Mouse (Mus musculus) heart, adult 18-20 months (tissue): ENCODE measurements around the gene Lhx3. TPM values are rescaled to one million over a fixed set of nuclear protein-coding genes. Genes with fewer than 3 reads are reported as not detected.

Experiments used
- DNase-seq, 2 experiments: peaks; one replicate each; pipeline ENCODE4 v3.0.0; 2021 to 2022; ENCODE audit warnings: mixed read lengths in 1 of 2
- long read RNA-seq, 2 experiments: library from polyadenylated mRNA; stranded (forward); transcript quantifications; one replicate each; pipeline ENCODE4 v2.0.0; 2021
- total RNA-seq, 2 experiments: library from RNA; stranded (reverse); gene quantifications; 2 replicates each; pipeline ENCODE4 v1.2.3; 2021

Lhx3 gene
- not detected for total RNA-seq
- long read RNA-seq, experiment 1, result 0 reads
- long read RNA-seq, experiment 2, result 0 reads

- peak; percentile 78 to 89 for DNase-seq
Measured at GRCm38 (mm10) chr2:26208126-26208789, at the start of gene Lhx3. Lhx3 (minus strand) TSS chr2:26208289.

- no peak for DNase-seq
Measured at GRCm38 (mm10) chr2:26257315-26258096, 49.4 kb upstream of the Lhx3 start.

GRCm38 (mm10) chr2:26254816-26255215, 46.7 kb upstream of the Lhx3 start:
- DNase-seq, result no peak

GRCm38 (mm10) chr2:26252514-26253206, 44.6 kb upstream of the Lhx3 start:
- no peak for DNase-seq

GRCm38 (mm10) chr2:26247531-26247930, 39.4 kb upstream of the Lhx3 start:
- peak in 1 of 2 experiments; percentile 42 for DNase-seq

- DNase-seq, result no peak
Measured at GRCm38 (mm10) chr2:26240841-26241240, 32.8 kb upstream of the Lhx3 start.

- DNase-seq, result no peak
Measured at GRCm38 (mm10) chr2:26240330-26240729, 32.2 kb upstream of the Lhx3 start.

GRCm38 (mm10) chr2:26237290-26237782, 29.2 kb upstream of the Lhx3 start, which contains the start of gene Qsox2:
Qsox2 (minus strand) TSS chr2:26237525.
- DNase-seq, result peak; percentile 93 to 96

GRCm38 (mm10) chr2:26236681-26237289, 28.7 kb upstream of the Lhx3 start:
- no peak for DNase-seq

GRCm38 (mm10) chr2:26234771-26235170, 26.7 kb upstream of the Lhx3 start:
- DNase-seq, result peak; percentile 68 to 72

GRCm38 (mm10) chr2:26234253-26234652, 26.2 kb upstream of the Lhx3 start:
- DNase-seq, result peak in 1 of 2 experiments; percentile 39

GRCm38 (mm10) chr2:26231366-26231765, 23.3 kb upstream of the Lhx3 start:
- DNase-seq, result no peak

- DNase-seq, result no peak
Measured at GRCm38 (mm10) chr2:26230253-26230652, 22.2 kb upstream of the Lhx3 start.

GRCm38 (mm10) chr2:26227788-26228187, 19.7 kb upstream of the Lhx3 start:
- DNase-seq, result peak; percentile 43 to 60

- no peak for DNase-seq
Measured at GRCm38 (mm10) chr2:26225242-26225641, 17.2 kb upstream of the Lhx3 start.

- no peak for DNase-seq
Measured at GRCm38 (mm10) chr2:26223961-26224360, 15.9 kb upstream of the Lhx3 start.

GRCm38 (mm10) chr2:26214526-26214925, 6.4 kb upstream of the Lhx3 start:
- DNase-seq, result no peak

GRCm38 (mm10) chr2:26209566-26209965, 1.5 kb upstream of the Lhx3 start:
- DNase-seq, result no peak

- DNase-seq, result no peak
Measured at GRCm38 (mm10) chr2:26207559-26207958, 530 bp downstream of the Lhx3 start.

- no peak for DNase-seq
Measured at GRCm38 (mm10) chr2:26205761-26206160, 2.3 kb downstream of the Lhx3 start.

- peak in 1 of 2 experiments; percentile 32 for DNase-seq
Measured at GRCm38 (mm10) chr2:26205126-26205525, 3.0 kb downstream of the Lhx3 start.

- no peak for DNase-seq
Measured at GRCm38 (mm10) chr2:26202849-26203475, 5.1 kb downstream of the Lhx3 start.
